Mouse (Mus musculus): Measurements from ENCODE around the gene Trim13.
"Not testable (repeated sequence)": the region's sequence is repeated elsewhere in the genome, so short reads cannot be mapped to it uniquely, and the experiment has no call there.

Gene Trim13

GRCm38 (mm10) chr14:61597968-61598367, at the start of gene Trim13:
Trim13 (plus strand) TSS chr14:61598247.
- DNase-seq: no peak

- peak; percentile 90 for DNase-seq
Measured at GRCm38 (mm10) chr14:61548614-61549013, 49.4 kb upstream of the Trim13 start.

GRCm38 (mm10) chr14:61555931-61556288, 42.1 kb upstream of the Trim13 start:
- no peak for DNase-seq

- peak; percentile 100 for DNase-seq
Measured at GRCm38 (mm10) chr14:61556289-61557147, 41.5 kb upstream of the Trim13 start, which contains the start of gene Spryd7. Spryd7 (minus strand) TSS chr14:61556886.

- DNase-seq: peak; percentile 84
Measured at GRCm38 (mm10) chr14:61558901-61559300, 39.1 kb upstream of the Trim13 start.

- peak; percentile 43 for DNase-seq
Measured at GRCm38 (mm10) chr14:61559856-61560255, 38.2 kb upstream of the Trim13 start.

GRCm38 (mm10) chr14:61566211-61566610, 31.8 kb upstream of the Trim13 start:
- DNase-seq: not testable (repeated sequence)

- no peak for DNase-seq
Measured at GRCm38 (mm10) chr14:61569344-61569743, 28.7 kb upstream of the Trim13 start.

- DNase-seq: peak; percentile 95
Measured at GRCm38 (mm10) chr14:61571366-61571765, 26.7 kb upstream of the Trim13 start.

- no peak for DNase-seq
Measured at GRCm38 (mm10) chr14:61572131-61572530, 25.9 kb upstream of the Trim13 start.

- peak; percentile 95 for DNase-seq
Measured at GRCm38 (mm10) chr14:61575066-61575465, 23.0 kb upstream of the Trim13 start.

- DNase-seq: peak; percentile 76
Measured at GRCm38 (mm10) chr14:61575941-61576340, 22.1 kb upstream of the Trim13 start.

GRCm38 (mm10) chr14:61589288-61590065, 8.6 kb upstream of the Trim13 start:
- peak; percentile 74 for DNase-seq

- DNase-seq: no peak
Measured at GRCm38 (mm10) chr14:61596719-61597426, 1.2 kb upstream of the Trim13 start.

- DNase-seq: peak; percentile 99
Measured at GRCm38 (mm10) chr14:61599057-61599806, 1.2 kb downstream of the Trim13 start.

GRCm38 (mm10) chr14:61601348-61601747, 3.3 kb downstream of the Trim13 start:
- DNase-seq: no peak

GRCm38 (mm10) chr14:61603069-61603755, 5.2 kb downstream of the Trim13 start:
- DNase-seq: no peak

GRCm38 (mm10) chr14:61604081-61604480, 6.0 kb downstream of the Trim13 start:
- DNase-seq: no peak

GRCm38 (mm10) chr14:61606088-61606487, 8.0 kb downstream of the Trim13 start:
- peak; percentile 24 for DNase-seq

GRCm38 (mm10) chr14:61607157-61607556, 9.1 kb downstream of the Trim13 start, which contains the start of gene Kcnrg:
Kcnrg (plus strand) TSS chr14:61607457.
- DNase-seq: no peak

GRCm38 (mm10) chr14:61611766-61612165, 13.7 kb downstream of the Trim13 start:
- DNase-seq: no peak

GRCm38 (mm10) chr14:61613319-61613718, 15.3 kb downstream of the Trim13 start:
- no peak for DNase-seq

Measured in heart, adult 11 months (tissue).